Mouse (Mus musculus): Measurements from ENCODE around the gene Cdr2l.

Gene Cdr2l

GRCm38 (mm10) chr11:115406858-115407401 lies 25.2 kb downstream of the Cdr2l start:
- no peak for ATAC-seq (ENCODE audit: low TSS enrichment)

GRCm38 (mm10) chr11:115408266-115408920 lies 26.7 kb downstream of the Cdr2l start:
- ATAC-seq (ENCODE audit: low TSS enrichment) = no peak

- no peak for ATAC-seq (ENCODE audit: low TSS enrichment)
Observed at GRCm38 (mm10) chr11:115409556-115409955, 27.8 kb downstream of the Cdr2l start.

GRCm38 (mm10) chr11:115419531-115420237 lies 38.0 kb downstream of the Cdr2l start, which contains the start of the genes Atp5h and Kctd2:
Atp5h (minus strand) TSS chr11:115419962.
Kctd2 (plus strand) TSS chr11:115420128.
- ATAC-seq (ENCODE audit: low TSS enrichment) = peak; percentile 91

- peak; percentile 17; the same call in 1 of the 2 replicates for ATAC-seq (ENCODE audit: low TSS enrichment)
Observed at GRCm38 (mm10) chr11:115420336-115421190, 38.8 kb downstream of the Cdr2l start.

- peak; percentile 51 for ATAC-seq (ENCODE audit: low TSS enrichment)
Observed at GRCm38 (mm10) chr11:115421328-115421727, 39.6 kb downstream of the Cdr2l start.

- no peak for ATAC-seq (ENCODE audit: low TSS enrichment)
Observed at GRCm38 (mm10) chr11:115421972-115422371, 40.3 kb downstream of the Cdr2l start.

GRCm38 (mm10) chr11:115423091-115423490 lies 41.4 kb downstream of the Cdr2l start:
- ATAC-seq (ENCODE audit: low TSS enrichment) = no peak

- no peak for ATAC-seq (ENCODE audit: low TSS enrichment)
Observed at GRCm38 (mm10) chr11:115424666-115425065, 43.0 kb downstream of the Cdr2l start.

GRCm38 (mm10) chr11:115425671-115426070 lies 44.0 kb downstream of the Cdr2l start:
- no peak for ATAC-seq (ENCODE audit: low TSS enrichment)

GRCm38 (mm10) chr11:115427482-115428331 lies 46.0 kb downstream of the Cdr2l start:
- ATAC-seq (ENCODE audit: low TSS enrichment) = peak; percentile 39

GRCm38 (mm10) chr11:115429307-115429706 lies 47.6 kb downstream of the Cdr2l start:
- peak; percentile 48 for ATAC-seq (ENCODE audit: low TSS enrichment)

- no peak for ATAC-seq (ENCODE audit: low TSS enrichment)
Observed at GRCm38 (mm10) chr11:115430561-115430960, 48.8 kb downstream of the Cdr2l start.

GRCm38 (mm10) chr11:115432814-115433213 lies 51.1 kb downstream of the Cdr2l start:
- ATAC-seq (ENCODE audit: low TSS enrichment) = no peak

- ATAC-seq (ENCODE audit: low TSS enrichment) = no peak
Observed at GRCm38 (mm10) chr11:115433342-115433741, 51.6 kb downstream of the Cdr2l start.

GRCm38 (mm10) chr11:115435596-115436337 lies 54.1 kb downstream of the Cdr2l start:
- peak; percentile 70; the same call in 1 of the 2 replicates for ATAC-seq (ENCODE audit: low TSS enrichment)

- no peak for ATAC-seq (ENCODE audit: low TSS enrichment)
Observed at GRCm38 (mm10) chr11:115437571-115438122, 55.9 kb downstream of the Cdr2l start.

GRCm38 (mm10) chr11:115439326-115439725 lies 57.6 kb downstream of the Cdr2l start:
- no peak for ATAC-seq (ENCODE audit: low TSS enrichment)

- ATAC-seq (ENCODE audit: low TSS enrichment) = no peak
Observed at GRCm38 (mm10) chr11:115439906-115440595, 58.3 kb downstream of the Cdr2l start, which contains the start of gene Trim80. Trim80 (plus strand) TSS chr11:115440545.
